Mouse (Mus musculus): Measurements from ENCODE around the gene Hcrt. TPM values are rescaled to one million over a fixed set of nuclear protein-coding genes. Genes with fewer than 3 reads are reported as not detected.

The Hcrt gene
- total RNA-seq, 2 experiments from 2014 or later = not detected

DNA sequence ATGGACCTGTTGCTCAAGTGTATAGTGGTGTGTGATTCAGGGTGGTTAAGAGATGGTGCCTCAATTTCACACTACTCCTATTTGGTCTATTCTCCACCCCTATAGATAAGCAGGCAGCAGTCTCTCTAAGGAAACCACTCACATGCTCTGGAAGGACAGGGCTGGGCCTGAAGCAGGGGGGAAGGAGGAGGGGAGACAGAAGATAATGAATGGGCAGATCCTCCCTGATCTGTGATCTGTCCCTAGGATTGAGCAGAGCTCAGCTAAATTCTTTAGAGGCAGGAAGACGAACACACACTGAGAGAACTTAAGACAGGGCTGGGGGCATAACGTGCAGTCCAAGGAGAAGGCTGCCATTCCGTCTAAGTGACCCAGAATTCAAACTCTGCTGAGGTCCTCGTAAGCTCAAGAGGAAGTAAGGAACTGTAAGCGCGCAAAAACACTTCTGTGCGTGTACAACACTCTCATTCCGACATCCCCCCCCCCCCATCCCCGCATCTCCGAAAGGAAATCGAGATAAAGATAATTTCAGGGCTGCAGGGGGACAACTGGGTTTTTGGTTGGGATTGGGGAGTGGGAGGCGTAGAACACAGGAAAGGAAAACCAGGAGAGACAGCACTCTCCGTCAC is 25.5 kb downstream of the Hcrt start:
- intact Hi-C loops (cut with DNase I) = loop anchor here (2.0 kb wide), 1 partner anchor 22 kb away; no protein-coding TSS in a partner anchor
- DNase-seq = no peak

DNA sequence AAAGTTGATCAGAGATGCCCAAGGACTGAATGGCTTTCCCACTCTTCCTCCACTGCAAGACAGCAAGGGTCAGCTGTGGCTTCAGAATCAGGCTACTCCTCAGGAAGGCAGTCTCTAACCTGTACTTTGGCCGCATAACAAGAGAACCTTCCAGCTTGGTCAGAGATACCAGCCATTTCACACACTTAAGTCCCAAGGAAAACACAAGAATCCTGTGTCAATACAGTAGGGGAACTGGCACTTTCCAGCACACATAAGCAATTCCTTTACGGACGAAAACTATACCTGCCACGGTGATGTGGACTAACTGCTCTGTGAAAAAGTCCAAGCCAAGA is 26.0 kb downstream of the Hcrt start:
- no peak for DNase-seq
- intact Hi-C loops (cut with DNase I) = loop anchor here (2.0 kb wide), 1 partner anchor 22 kb away; no protein-coding TSS in a partner anchor

DNA sequence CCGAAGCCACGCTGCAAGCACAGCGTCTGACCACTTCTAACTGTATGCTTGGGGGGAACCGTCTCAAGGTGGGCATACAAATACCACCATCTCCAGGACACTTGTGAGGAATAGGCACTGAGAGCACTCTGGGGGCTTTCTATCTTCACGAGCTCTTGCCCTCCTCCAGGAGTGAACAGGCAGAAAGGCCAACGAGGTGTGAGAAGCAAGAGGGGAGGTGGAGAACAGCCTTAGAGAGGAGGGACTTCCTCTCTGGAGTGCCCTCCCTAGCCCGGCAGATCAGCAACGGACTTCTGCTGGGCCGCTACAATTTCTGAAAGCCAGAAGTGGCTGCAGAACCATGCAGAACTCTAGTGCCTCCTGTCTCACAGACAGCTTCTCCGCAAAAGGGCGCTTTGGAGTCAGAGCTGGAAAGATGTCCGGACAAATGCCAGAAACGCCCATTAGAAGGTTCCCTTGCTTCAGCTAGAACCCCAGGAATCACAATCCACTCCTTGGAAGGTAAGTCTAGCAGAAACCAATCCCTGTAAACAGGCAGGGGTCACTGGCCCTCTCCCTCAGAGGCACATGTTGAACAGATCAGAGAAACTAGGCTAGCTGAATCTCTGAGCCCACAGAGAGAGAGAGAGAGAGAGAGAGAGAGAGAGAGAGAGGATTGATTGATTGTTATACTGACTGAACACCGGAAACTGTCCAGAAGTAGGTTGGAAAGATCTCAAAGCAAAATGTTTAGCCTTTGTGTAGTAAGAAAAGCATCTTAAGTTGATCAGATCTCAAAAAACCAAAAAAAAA is 26.6 kb downstream of the Hcrt start:
- DNase-seq = no peak
- intact Hi-C loops (cut with DNase I) = loop anchor here (2.0 kb wide), 1 partner anchor 21 kb away; no protein-coding TSS in a partner anchor

DNA sequence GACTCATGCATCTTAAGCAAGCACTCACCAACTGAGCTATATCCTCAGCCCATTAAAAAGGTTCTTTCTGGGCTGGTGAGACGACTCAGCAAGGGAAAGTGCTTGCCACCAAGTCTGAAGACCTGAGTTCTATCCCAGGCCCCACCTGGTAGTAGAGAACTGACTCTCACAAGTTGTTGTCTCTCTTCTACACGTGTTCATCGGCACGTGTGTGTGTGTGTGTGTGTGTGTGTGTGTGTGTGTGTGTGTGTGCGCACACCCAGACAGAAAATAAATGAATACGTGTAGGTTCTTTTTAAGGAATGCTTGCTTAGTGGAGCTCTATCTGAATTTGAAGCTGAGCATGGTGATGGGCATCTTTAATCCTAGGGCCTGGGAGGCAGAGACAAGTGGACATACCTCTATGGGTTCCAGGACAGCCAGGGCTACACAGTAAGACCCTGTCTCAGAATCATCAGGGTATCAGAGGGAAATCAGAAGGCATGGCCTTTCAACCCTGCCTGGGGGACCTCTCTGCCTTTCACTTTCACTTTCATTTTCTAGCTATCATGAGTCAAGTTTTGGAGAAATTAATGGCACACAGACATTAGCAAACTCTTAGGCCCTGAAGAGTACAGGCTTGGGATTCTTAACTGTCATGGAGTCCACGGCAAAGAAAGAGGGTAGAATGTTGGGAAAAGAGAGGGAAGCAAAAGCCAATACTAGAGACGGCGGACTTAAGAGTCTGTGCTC is 27.4 kb downstream of the Hcrt start:
- DNase-seq = no peak
- intact Hi-C loops (cut with DNase I) = no loop called here

DNA sequence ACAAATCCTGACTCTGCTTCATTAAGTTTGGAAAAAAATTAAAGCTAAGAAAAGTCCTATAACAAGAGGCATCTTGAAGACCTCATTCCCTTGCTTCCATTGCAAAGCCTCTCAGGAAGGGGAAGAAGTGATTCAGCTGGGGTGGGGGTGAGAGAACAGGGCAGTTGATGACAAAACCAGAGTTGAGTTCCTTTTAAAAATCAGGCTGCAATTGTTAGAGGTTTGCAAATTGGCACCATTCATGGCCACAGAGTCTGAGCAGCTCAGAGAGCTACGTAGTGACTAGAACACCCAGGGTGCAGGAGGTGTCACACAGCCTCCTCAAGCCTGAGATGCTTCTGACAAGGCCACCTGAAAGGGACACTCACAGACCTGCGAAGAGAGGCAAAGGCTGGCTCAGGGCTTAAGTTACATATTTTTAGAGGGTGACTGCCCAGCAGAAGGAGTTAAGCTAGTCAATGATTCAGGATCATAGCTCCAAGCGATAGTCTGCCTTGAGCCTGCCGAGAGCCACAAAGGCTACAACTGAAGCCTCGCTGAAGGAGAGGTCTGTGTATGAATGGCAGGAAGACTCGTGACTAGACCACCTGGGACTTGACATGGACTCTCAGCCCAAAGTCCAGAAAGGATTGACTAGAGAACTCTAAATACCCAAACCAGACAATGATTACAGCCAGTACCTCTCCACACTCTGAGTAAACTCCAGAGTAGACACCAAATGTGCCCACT is 32.1 kb downstream of the Hcrt start:
- intact Hi-C loops (cut with DNase I) = no loop called here
- no peak for DNase-seq

DNA sequence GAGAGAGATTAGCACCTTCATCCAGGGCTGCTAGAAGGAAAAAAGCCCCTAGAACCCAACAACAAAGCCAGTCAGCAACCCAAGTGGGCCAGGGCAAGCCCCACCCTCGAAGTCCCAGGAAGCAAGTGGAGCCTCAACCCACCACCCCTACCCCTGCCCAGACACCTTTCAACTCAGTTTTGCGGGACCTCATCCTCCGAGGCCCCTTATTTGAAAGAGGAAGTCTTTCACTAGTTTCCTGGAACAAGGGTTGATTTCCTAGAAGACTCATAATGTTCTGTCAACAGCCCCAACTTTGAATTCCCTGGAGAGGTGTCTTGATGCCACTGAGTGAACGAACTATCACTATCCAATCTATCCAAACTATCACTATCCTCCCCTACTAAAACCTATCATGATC is 32.8 kb downstream of the Hcrt start:
- no peak for DNase-seq
- intact Hi-C loops (cut with DNase I) = no loop called here

DNA sequence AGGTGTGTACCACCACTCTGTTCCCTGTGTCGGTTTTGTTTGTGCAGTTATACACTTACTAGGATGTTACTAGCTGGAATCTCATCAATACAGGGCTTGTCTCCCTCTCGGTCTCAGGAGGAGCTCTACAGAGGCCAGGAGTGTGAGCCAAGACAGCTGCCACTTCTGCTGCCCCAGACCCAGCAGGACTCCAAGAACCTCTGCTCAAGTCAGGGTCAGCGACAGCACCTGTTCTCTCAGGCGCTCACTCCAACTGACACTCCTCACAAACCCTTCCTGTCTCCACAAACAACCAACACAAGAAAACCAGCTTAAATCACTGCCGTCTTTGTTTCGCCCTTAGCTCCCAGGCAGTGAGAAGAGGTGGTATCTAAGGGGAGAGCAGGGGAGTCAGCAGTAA is 34.1 kb downstream of the Hcrt start:
- intact Hi-C loops (cut with DNase I) = no loop called here
- no peak for DNase-seq

DNA sequence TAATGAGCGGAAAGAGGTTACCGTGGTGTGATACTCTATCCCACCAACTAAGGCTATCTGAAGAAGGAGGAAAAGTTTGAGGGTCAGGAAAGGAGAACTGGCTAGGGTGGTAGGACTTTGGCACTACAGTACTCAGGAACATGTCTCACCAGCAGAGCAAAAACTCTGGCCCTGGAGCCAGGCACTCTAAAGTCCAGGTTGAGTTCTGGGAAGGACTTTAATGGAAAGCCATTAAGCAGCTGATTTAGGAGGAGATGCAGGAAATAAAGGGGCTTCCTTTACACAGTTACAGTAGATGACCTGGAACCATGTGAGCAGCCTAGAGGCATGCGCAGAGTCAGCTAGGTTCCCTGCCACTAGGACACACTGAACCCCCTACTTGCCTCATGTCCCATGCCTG is 35.5 kb downstream of the Hcrt start:
- DNase-seq = no peak
- intact Hi-C loops (cut with DNase I) = no loop called here

DNA sequence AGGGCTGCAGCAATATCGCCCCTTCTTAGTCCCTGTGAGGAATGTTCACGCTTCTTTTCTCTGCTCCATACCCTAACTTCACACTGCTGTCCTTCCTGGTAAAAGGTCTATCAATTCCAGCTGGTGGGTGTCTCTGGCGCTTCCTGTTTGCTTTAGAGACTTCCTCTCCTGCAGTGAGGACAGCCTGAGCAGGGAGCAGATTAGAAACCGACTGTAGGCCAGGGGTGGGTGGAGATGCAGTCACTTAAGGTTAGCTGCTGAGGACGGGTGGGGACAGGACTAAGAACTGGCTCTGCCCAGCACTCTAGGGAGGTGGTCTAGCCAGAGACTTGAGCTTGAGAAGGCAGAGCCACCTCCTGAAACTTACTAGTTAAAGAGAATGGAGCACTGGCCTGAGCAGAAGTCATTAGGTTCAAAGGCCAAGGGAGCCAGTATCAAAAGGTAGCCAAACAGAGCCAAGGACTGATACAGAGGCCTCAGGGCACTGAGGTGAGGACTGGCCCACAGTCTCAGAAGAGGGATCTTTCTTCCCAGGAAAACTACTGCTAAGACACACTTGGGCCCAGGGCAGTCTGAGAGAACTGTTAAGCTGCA is 37.7 kb downstream of the Hcrt start:
- intact Hi-C loops (cut with DNase I) = no loop called here
- DNase-seq = peak; percentile 51 to 58

DNA sequence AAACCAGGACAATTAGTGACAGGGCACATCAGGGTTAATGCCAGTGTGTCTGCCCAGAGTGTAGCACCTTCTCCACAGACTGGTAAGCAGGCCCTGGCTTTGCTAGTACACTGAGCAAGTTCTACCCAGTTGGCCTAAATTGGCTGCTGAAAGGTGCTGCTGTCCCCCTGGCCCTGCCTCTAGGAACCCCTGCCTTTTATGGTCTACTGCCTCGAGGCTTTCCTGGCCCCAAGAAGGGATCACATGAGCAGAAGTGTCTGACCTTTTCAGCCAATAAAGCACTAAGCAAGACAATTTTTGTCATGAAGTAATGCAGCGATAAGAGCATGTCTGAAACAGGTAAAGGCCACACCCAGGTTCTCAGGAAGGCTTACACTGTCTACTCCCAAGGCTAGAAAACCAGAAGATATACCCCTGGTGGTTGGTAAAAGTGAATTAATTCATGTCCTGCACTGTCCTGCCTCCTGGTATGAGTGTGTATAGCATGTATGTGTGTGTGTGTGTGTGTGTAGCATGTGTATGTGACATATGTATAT is 40.2 kb downstream of the Hcrt start:
- peak in 1 of 2 experiments; percentile 38 for DNase-seq
- intact Hi-C loops (cut with DNase I) = no loop called here

DNA sequence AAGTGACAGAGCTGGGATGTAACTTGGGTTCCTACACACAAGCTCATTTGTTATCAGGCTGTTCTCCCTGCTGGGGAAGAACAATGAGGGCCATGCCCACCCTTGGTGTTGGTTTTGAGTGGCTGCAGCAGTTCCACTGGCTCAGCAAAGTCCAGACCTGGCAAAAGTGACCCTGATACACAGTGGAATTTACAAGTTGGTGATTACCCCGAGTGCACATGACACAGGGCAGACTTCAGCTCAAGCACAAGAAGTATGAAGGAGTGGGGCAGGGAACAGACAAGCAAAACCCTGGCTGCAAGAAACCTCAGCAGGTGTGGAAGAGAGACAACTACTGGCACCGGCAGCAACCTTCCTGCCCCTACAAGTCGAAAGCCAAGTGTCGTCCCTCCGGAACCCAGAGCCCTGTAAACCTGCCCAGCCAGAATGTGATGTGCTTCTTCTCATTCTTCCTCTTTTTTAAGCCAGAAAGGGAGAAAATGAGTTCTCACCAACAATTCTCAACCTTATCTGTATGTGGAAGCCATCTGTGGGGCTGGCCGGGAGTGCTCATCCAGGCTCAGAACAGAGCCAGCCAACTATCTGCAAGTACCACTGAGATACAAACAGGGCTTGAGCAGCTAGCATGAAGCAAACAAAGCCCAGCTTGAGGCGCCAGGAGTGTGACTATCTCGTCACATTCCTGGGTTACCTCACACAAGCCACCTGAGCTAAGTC is 40.8 kb downstream of the Hcrt start:
- intact Hi-C loops (cut with DNase I) = no loop called here
- peak; percentile 42 to 53 for DNase-seq

DNA sequence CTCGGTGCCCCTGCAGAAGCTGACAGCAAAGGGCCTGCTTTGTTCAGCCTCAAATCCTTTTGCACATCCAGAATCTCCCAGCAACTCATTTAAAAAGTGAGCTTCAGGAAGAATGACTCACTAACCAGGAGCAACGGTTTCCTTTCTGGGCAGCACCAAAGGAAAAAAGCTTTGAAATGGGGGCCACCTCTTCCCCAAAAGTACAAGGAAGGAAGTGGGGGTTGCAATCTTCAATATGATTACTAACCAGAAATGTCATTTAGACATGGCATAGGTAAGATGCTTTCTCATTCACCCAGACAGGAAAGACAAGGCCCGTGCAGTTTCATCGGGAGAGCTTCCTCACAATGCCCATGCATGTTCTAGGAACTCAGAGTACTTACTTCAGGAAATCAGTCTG is 41.5 kb downstream of the Hcrt start:
- DNase-seq = no peak

DNA sequence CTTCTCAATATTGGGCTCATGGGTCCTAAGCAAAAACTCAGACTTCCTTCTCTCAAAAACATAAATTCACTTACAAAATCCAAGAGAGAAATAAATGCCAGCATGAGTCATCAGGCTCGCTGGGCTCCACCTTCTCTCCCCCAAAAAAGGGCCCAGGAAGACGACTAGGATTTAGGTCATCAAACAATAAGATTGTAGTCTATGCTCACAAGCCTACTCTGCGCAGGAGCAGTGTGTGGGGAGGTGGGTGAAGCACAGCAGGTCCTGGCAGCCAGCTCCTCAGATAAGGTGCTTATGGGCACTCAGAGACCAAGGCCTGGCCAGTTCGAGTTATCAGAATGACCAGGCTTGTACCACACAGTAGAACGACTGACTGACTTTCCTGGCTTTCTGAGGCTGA is 42.4 kb downstream of the Hcrt start:
- intact Hi-C loops (cut with DNase I) = no loop called here
- peak; percentile 53 to 63 for DNase-seq

More for the DNA sequence above, 41.5 kb downstream of the Hcrt start:
- intact Hi-C loops (cut with DNase I) = no loop called here

DNA sequence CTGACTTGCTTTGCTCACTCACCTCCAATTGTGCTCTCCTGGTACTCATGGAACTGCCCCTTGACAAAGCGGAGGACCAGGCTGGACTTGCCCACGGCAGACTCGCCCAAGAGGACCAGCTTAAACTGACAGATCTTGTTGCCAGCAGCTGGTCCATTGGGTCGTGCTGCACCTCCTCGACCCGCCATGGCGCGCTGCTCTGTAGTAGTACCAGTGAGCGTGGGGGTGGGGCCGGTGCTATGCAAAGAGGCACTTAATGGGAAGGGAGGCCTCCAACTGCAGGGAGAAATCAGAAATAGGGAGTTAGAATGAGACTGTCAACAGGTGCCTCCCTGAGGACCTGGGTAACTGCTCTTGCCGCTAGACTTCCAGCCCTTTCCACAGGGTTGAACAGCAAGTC is 42.8 kb downstream of the Hcrt start:
- intact Hi-C loops (cut with DNase I) = loop anchor here (10.0 kb wide), 1 partner anchor 345 kb away; no protein-coding TSS in a partner anchor
- DNase-seq = no peak

DNA sequence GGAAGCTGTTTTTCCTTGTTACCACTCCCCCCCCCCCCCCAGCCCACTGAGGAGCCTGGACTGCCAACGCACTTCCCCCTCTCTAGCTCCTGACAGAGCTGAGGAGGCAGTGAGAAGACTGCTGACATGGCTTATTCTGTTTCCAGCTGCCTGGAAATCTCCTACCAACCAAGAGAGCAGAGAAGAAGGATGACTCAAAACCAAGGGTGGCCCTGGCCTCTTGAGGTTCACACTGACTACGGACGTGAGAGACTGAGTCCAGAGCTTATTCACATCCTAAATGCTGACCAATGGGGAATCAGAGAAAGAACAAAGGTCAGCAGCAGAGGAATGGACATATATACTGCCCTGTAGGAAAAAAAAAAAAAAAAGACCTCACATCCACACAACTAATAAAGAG is 43.4 kb downstream of the Hcrt start:
- intact Hi-C loops (cut with DNase I) = loop anchor here (10.0 kb wide), 1 partner anchor 345 kb away; no protein-coding TSS in a partner anchor

DNA sequence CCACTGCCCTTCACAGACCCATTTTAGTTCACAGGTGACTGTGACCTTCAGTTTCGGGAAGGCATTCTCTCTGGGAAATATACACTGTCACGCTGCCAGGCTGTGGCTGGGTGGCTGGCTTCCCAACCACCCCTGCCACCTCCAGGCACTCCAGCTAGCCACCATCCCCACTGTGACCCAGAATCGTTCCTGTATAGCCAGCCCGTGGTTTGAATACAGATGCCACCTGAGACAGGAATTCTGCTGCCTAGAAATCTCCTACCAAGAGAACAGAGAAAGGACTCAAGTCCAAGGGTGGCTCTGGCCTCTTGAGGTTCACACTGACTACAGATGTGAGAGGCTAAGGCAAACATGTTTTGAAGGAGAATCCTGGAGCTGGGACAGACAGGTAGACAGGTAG is 43.9 kb downstream of the Hcrt start:
- peak; percentile 44 to 58 for DNase-seq
- intact Hi-C loops (cut with DNase I) = loop anchor here (10.0 kb wide), 1 partner anchor 346 kb away; no protein-coding TSS in a partner anchor

More for the DNA sequence above, 43.4 kb downstream of the Hcrt start:
- no peak for DNase-seq

DNA sequence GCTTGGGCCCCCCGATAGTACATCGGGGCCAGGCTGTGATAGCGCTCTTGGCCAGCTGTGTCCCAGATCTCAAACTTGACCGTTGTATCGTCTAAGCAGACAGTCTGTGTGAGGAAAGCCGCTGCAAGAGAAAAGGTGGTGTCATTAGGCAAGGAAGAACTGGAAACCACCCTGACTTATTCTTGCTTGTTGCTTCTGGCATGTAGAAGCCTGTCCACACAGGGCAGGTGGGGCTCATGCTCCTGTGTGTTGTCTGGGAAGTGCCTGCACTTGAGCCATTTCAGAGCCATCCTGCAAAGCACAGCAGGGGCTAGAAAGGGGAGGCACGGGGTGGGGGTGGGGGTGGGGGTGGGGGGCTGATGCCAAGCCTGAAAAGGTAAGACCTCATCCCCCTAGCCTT is 44.3 kb downstream of the Hcrt start:
- intact Hi-C loops (cut with DNase I) = loop anchor here (10.0 kb wide), 1 partner anchor 346 kb away; no protein-coding TSS in a partner anchor

DNA sequence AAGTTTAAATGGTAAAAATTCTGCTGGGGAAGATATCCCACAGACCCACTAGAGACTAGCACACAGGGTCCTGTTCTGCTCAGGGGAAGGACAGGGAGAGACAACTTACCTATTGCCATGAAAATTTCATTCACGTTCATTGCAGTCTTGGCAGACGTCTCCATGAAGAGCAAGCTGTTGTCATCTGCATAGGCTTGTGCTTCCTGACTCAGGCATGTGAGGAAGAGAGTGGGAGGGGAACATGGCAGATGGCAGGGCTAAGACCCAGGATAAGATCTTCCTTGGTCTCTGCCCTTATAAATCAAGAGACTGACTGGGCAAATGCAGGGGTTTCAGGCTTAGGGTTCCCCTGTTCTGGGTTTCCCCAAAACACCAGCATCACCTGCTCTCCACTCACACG is 46.1 kb downstream of the Hcrt start:
- intact Hi-C loops (cut with DNase I) = loop anchor here (10.0 kb wide), 1 partner anchor 348 kb away; no protein-coding TSS in a partner anchor
- DNase-seq = no peak

More for the DNA sequence above, 44.3 kb downstream of the Hcrt start:
- DNase-seq = no peak

DNA sequence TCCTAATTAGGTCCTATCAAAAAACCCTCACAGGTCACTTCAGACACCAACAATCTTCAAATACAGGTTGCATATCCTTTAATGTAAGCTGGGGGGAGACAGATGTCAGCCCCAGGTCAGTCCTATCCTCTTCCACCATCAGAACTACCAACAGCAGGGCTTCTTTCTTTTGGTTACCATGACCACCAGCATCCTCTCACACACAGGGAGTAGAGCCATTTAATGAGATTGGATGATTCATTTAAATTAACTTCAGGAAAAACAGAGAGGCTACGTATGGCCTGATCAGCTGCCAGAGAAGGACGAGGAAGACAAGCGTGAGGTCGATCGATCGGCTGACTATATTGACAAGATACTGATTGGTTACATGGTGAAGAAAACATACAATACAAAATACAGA is 47.8 kb downstream of the Hcrt start:
- DNase-seq = no peak
- intact Hi-C loops (cut with DNase I) = loop anchor here (1.0 to 10.0 kb wide), 4 partner anchors 22 to 350 kb away; no protein-coding TSS in a partner anchor

All from heart, postnatal 10 days (tissue).